Mouse (Mus musculus): ENCODE data around the gene Rarres1.

DNA sequence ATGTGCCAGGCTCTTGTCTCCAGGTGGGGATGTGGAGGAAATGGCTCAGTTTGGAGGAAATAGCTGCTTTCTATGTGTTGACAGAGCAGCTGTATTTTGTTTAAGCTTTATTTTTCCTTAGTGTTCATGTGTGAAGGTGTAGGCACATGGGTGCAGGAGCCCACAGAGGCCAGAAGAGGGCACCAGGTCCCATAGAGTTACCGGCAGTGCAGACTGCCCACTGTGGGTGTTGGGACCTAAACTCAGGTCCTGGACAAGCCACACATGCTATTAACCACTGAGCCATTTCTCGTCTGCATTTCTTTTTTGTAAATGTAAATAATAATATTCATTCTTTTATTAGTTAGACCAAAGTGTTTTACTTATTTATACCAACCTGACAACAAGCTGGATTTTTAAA lies 68.2 kb downstream of the Rarres1 start:
- TF ChIP-seq TCF12 (IDR thresholded peaks at IDR 0.05; ENCODE audit: insufficient read depth, poor library complexity, severe bottlenecking) (no peak), POLR2A (IDR thresholded peaks at IDR 0.05; ENCODE audit: insufficient read length, low read depth) (no peak), POLR2AphosphoS2 (IDR thresholded peaks at IDR 0.05; ENCODE audit: insufficient read length, low read depth) (no peak), MAX (IDR thresholded peaks at IDR 0.05; ENCODE audit: low read depth) (no peak), MYOG (IDR thresholded peaks at IDR 0.05; ENCODE audit: control insufficient read depth in 1 of 3, insufficient read depth in 1 of 3, insufficient read length in 2 of 3, low read depth in 2 of 3) (no peak)
